Mouse (Mus musculus) stomach, embryonic 16.5 days (tissue): ENCODE measurements at regions not wholly inside any gene's neighbourhood (a gene's known extent, or its start where the extent isn't known, plus 50 kb on each side); places are given as distances from the start of the nearest gene placed in this dataset.

ENCODE experiments used
- ATAC-seq: fragments of 200-750 bp; cut with Nextera tagmentation; 2 replicates; pipeline ENCODE4 v1.8.0; 2017; ENCODE audit warnings: moderate number of reproducible peaks, moderate TSS enrichment; ENCODE audit not compliant: insufficient read depth, low FRiP score
- H3K27ac ChIP-seq: fragments of 300-500 bp; sonication (generic); 2 replicates; pipeline ENCODE4 v1.5.1; 2014; ENCODE audit warnings: low read length
- H3K27me3 ChIP-seq: fragments of 300-500 bp; sonication (generic); 2 replicates; pipeline ENCODE4 v1.6.1; 2014; ENCODE audit warnings: low read length, control low read depth, mixed read lengths; ENCODE audit not compliant: control insufficient read depth, insufficient read depth
- H3K36me3 ChIP-seq: fragments of 300-500 bp; sonication (generic); 2 replicates; pipeline ENCODE4 v1.6.1; 2014; ENCODE audit warnings: low read length; ENCODE audit not compliant: control insufficient read depth, insufficient read depth
- H3K4me1 ChIP-seq: fragments of 300-500 bp; sonication (generic); 2 replicates; pipeline ENCODE4 v1.6.1; 2014; ENCODE audit warnings: low read length, control low read depth, mixed read lengths; ENCODE audit not compliant: control insufficient read depth, insufficient read depth
- H3K4me2 ChIP-seq: fragments of 300-500 bp; sonication (generic); 2 replicates; pipeline ENCODE4 v1.6.1; 2014; ENCODE audit warnings: low read depth, low read length, mixed read lengths
- H3K4me3 ChIP-seq: fragments of 300-500 bp; sonication (generic); replicated peaks from 2 replicates; pipeline ENCODE4 v1.5.1; 2014; ENCODE audit warnings: mild to moderate bottlenecking, low read length
- H3K9ac ChIP-seq: fragments of 300-500 bp; sonication (generic); 2 replicates; pipeline ENCODE4 v1.6.1; 2014; ENCODE audit warnings: low read length
- H3K9me3 ChIP-seq: fragments of 300-500 bp; sonication (generic); replicated peaks from 2 replicates; pipeline ENCODE4 v1.6.1; 2016; ENCODE audit warnings: low read length, control low read depth; ENCODE audit not compliant: control insufficient read depth
- WGBS: fragments of 180-500 bp; shearing (Covaris S2); extraction: QIAGEN DNeasy Blood & Tissue Kit; methylation state at CpG from one replicate; pipeline ENCODE4 v1.1.7; 2014; 5-methylcytosine and 5-hydroxymethylcytosine counted together

DNA sequence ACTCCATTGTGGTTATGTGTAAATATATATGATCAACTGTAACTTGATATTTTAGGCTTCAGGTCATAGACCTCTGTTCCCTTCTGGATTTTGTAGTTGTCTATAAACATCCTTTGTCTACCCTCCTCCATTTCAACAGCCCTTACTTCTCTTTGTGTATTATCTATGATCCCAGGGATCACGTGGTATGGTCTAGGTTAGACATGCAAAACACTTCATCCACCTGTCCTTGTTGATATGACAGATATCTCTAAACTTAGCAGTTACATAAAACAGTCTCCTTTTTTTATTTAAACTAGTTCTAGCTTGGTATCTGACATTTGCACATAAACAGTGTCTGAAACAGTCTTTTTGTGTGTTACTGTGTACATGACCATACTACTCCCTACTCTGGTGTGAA lies 107.6 kb upstream of the Klf7 start:
- Histone ChIP-seq H3K4me1 (peaks cover 12% of the 10 kb centered on the region), H3K4me3 (no peak overlapping the region), H3K4me2 (no peak overlapping the region), H3K9me3 (no peaks in the 10 kb centered on the region), H3K27me3 (no peaks in the 10 kb centered on the region), H3K36me3 (no peaks in the 10 kb centered on the region), H3K9ac (no peak overlapping the region), H3K27ac (no peak overlapping the region)
- ATAC-seq, result no peak
- 70% methylated on average over 1 of the region's 1 CpGs for WGBS

DNA sequence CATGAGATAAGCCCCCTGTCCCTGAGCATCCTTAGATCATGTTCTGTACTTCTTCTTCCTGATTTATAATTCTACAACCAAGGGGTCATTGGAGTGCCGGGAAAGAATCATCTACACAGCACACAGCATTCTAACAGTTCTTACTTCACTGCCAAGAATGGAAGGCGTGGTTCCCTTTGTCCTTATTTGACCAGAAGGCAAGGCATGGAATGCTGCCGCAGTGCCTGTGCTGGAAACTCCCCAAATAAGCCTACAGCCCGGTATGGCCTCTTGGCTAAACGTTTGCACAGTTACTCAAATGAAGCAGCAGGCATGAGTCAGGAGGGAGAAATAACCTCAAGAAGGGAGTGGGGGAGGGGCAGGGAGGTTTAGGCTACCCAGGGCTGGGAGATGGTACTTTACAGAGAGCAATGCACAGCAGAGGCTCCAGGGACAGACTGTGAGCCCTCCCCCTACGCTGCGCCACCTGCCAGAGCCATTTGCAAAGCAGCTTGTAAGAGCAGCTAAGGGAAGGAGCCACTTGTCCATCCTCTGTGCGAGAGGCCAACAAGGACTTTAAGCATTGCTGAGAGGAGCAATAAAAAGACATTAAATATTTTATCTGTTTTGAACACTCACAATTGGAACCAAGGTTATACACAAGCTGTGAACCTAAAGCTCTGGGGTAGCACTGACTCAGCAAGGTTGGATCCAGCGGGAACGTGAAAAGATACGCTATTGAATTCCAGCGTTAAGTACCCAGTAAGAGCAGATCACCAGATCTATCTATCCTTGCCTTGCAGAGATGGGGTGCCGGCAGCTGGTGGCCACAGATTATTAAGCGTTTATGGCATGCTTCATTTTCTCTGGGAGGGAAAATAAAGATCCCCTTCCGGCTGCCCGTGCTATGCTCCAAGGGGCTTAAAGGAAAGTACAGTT lies 104.2 kb upstream of the Klf7 start:
- no peak overlapping the region for H3K4me3 ChIP-seq
- H3K36me3 ChIP-seq, result no peaks in the 10 kb centered on the region
- 32% methylated on average over 16 of the region's 16 CpGs for whole genome bisulfite sequencing
- peak overlapping the region; percentile 58; the same call in 1 of the 2 replicates for H3K27ac ChIP-seq
- H3K9me3 ChIP-seq, result no peaks in the 10 kb centered on the region
- H3K27me3 ChIP-seq, result no peaks in the 10 kb centered on the region
- peaks cover 12% of the 10 kb centered on the region for H3K4me1 ChIP-seq
- ATAC-seq, result peak; percentile 79
- no peak overlapping the region for H3K9ac ChIP-seq
- no peak overlapping the region; the same call in 1 of the 2 replicates for H3K4me2 ChIP-seq

DNA sequence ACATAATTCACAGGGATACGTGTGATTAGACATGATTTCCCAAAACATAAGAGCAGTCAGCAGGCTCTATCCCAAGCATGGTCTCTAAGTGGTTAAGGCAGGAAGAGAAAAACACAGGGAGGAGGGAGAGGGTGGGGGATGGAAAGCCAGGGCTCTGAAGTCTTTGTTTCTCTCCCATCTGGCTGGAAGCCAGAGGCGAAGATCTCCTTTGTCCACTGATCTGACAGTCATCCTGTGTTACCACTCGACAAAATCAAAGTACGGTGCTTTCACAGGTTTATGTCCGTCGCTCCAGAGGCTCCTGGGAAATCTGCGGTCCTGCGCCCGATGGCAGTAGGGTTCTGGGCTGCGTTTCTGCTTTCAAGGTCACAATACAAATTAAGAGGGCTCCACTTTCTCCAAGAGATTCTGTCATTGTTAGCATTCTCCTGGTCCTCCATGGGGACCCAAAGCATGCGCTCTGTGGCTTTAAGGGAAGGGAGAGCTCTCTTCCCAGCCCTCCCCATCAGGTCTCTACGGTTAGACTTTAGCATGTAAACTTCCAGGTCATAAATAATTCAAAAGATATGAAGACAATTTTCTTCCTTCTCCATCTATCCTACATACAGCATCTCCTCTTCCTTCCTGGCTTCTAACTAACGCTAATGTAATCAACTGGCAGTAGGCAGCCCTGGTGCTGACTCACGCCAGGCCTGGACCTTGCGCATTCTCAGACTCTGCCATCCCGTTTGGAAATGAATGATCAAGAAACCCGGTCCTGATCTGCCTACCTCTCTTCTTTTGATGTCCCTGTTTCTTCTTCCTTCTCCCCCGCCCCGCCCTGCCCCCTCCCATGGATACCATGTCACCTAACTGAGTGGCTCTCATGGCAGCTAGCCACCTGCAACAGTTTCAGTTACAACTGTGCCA lies 102.0 kb upstream of the Klf7 start:
- no peak overlapping the region for H3K4me3 ChIP-seq
- no peaks in the 10 kb centered on the region for H3K9me3 ChIP-seq
- peak; percentile 30; the same call in 1 of the 2 replicates for ATAC-seq
- no peak overlapping the region for H3K27ac ChIP-seq
- H3K27me3 ChIP-seq, result no peaks in the 10 kb centered on the region
- H3K4me2 ChIP-seq, result no peak overlapping the region
- no peaks in the 10 kb centered on the region for H3K36me3 ChIP-seq
- peaks cover 12% of the 10 kb centered on the region for H3K4me1 ChIP-seq
- WGBS, result 68% methylated on average over 19 of the region's 19 CpGs
- H3K9ac ChIP-seq, result no peak overlapping the region

DNA sequence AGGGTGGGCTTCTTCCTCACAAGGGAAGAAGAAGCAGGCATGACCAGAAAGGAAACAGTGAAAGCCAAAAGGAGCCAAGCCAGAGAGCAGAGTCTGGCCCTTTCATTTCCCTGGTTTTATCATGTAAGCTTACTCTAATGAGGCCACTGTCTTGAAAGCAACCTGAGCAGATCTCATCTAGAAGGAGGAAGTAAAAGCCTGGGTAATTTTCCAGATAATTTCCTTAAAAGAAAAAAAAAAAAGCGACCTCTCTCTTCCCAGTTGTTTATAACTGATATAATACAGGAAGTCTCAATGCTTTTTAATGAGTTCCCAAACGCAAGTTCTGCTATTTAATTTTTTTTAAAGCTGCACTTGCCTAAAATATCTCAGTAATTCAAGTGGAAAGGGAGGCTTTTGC lies 100.4 kb upstream of the Klf7 start:
- WGBS, result 21% methylated on average over 2 of the region's 2 CpGs
- Histone ChIP-seq H3K27ac (no peak overlapping the region), H3K9me3 (no peaks in the 10 kb centered on the region), H3K27me3 (no peaks in the 10 kb centered on the region), H3K4me3 (no peak overlapping the region), H3K9ac (no peak overlapping the region), H3K36me3 (no peaks in the 10 kb centered on the region), H3K4me2 (no peak overlapping the region), H3K4me1 (peaks cover 12% of the 10 kb centered on the region)
- no peak for ATAC-seq

DNA sequence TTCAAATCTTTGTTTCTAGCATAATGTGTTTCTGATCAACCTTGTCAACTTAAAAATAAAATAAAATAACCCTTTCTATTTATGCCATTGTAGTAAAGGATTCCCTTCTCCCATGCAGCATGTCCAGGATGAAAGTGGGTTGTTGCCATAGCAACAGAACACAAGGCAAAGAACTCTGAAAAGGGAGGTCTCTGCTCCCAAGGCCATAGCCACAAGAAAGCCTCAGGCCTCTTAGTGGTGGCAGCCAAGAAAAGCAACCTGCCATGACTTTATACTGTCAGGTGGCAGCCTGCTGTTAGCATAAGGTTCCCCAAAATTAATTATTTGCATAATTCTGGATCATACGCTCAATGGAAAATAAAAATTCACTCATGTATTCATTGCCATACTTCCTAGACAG lies 98.4 kb upstream of the Klf7 start:
- Histone ChIP-seq H3K4me3 (no peak overlapping the region), H3K4me2 (no peak overlapping the region), H3K27ac (no peak overlapping the region), H3K27me3 (no peaks in the 10 kb centered on the region), H3K36me3 (no peaks in the 10 kb centered on the region), H3K9ac (no peak overlapping the region), H3K9me3 (no peaks in the 10 kb centered on the region), H3K4me1 (no peaks in the 10 kb centered on the region)
- whole genome bisulfite sequencing, result 95% methylated on average over 1 of the region's 1 CpGs
- no peak for ATAC-seq

DNA sequence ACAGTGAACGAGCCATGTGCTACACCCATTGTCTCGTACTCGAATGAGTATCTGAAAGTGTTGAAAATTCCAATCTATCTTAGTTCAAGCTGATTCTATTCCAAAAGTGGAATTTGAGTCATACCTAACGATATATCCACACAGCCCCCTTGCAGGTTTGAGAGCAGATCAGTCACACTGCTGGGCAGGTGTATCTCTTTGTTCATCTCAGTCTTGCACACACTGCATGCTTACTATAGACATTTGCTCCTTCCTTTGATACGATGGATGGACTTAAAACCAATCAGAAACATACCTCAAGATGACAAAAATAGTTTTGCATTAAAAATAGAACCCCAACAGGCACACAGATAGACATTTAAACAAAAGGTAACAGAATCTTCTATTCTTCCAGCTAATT lies 98.0 kb upstream of the Klf7 start:
- ATAC-seq, result no peak
- no peak overlapping the region for H3K27ac ChIP-seq
- no peaks in the 10 kb centered on the region for H3K4me1 ChIP-seq
- H3K36me3 ChIP-seq, result no peaks in the 10 kb centered on the region
- no peaks in the 10 kb centered on the region for H3K9me3 ChIP-seq
- no peak overlapping the region for H3K4me2 ChIP-seq
- no peak overlapping the region for H3K9ac ChIP-seq
- H3K27me3 ChIP-seq, result no peaks in the 10 kb centered on the region
- H3K4me3 ChIP-seq, result no peak overlapping the region
- 87% methylated on average over 5 of the region's 5 CpGs for WGBS

DNA sequence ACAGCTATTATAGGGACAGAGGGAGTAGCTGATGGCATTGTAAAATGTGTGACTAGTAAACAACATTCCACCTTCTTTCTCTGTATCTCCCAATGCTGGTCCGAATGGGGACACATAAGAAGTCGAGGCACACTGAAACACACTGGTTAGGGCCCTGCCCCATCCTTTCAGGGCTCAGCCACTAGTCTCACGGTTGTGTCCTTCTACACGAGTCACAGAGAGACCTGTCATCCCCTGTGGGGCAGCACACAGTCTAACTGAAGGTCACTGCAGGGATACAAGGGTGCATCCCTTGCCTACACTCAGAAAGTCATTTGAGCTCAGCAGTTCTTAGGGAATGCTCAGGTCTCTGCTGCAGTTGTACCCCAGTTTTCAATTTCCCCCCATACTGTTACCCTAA lies 93.6 kb upstream of the Klf7 start:
- no peaks in the 10 kb centered on the region for H3K27me3 ChIP-seq
- H3K4me3 ChIP-seq, result no peak overlapping the region
- H3K27ac ChIP-seq, result no peak overlapping the region
- no peak for ATAC-seq
- H3K4me2 ChIP-seq, result no peak overlapping the region
- no peaks in the 10 kb centered on the region for H3K9me3 ChIP-seq
- WGBS, result 64% methylated on average over 4 of the region's 4 CpGs
- H3K36me3 ChIP-seq, result no peaks in the 10 kb centered on the region
- no peaks in the 10 kb centered on the region for H3K4me1 ChIP-seq
- no peak overlapping the region for H3K9ac ChIP-seq

DNA sequence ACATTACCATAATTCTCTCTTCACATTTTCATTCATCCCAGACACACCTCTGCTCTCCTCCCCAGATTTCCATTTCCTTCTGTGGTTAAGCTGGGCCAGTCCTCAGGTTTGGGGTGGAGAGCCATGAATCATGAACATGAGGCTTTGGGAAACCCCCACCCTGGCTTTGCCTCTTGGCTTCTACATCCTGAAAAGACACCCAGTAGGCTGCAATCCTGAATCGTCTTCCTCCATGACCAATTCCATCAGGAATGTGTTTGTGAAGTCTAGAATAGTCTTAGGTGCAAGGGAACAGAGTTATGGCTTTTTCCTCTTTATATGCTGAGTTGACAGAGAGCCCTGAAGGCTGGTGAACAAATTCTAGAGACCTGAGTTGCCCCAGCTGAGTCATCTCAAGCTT lies 87.0 kb upstream of the Klf7 start:
- Histone ChIP-seq H3K27me3 (no peaks in the 10 kb centered on the region), H3K4me3 (no peak overlapping the region), H3K9me3 (0 out of 2 replicates have a peak, but pooled peaks cover 3% of the 10 kb centered on the region), H3K4me1 (no peaks in the 10 kb centered on the region), H3K27ac (no peak overlapping the region), H3K9ac (no peak overlapping the region), H3K4me2 (no peak overlapping the region), H3K36me3 (no peaks in the 10 kb centered on the region)
- ATAC-seq, result no peak
- WGBS, result 67% methylated on average over 1 of the region's 1 CpGs
